7 mouse cellular contexts compared by ENCODE assay signal in the genomic region with DNA sequence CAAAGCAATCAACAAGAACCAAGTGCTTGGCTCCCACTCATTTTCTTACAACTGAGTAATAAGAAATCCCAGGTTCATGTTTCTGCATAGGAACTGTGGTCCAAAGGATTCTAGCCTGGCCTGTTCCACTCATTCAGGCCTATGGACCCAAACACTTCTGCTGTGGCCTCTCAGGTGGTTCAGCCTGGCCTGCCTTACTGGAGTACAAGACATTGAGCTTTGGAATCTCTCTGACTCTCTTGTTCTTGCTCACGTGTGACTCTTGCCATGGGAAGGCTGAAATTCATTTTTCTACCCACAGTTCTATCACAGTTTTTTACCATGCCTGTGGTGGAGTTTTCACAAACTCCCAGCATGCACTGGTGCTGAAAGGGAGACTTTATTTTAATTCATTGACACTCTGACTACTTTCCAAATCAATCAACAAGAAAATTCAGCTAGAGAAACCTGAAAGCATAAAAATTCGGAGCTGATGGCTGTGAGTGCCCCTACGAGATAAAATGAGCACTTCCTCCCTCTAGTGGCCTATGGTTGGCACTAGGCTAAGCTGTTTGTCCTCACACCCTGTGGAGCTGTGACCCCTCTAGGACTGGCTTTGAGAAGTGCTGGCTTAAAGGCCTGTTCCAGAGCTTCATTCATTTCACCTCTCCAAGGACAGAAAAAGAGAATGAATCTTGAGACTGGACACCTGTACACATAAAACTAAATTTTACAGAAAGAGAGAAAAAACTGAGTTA. TPM values are rescaled to one million over a fixed set of nuclear protein-coding genes. Genes with fewer than 3 reads are reported as not detected.
DNase-seq lines count a peak whose midpoint lies in the region; ATAC-seq and TF ChIP-seq lines count a peak whose summit lies in the region.

No protein-coding gene starts in this region.

- H3K9ac ChIP-seq in kidney, postnatal 0 days (ENCODE audit: low read depth, low read length), result no peak overlapping the region
- no peak overlapping the region for H3K9ac ChIP-seq in liver, embryonic 15.5 days
- no peak overlapping the region for H3K9ac ChIP-seq in stomach, postnatal 0 days (ENCODE audit: low read length)

- H3K9me3 ChIP-seq in kidney, postnatal 0 days (replicated peaks; ENCODE audit: low read length), result no peaks in the 10 kb centered on the region
- H3K9me3 ChIP-seq in liver, embryonic 15.5 days (replicated peaks), result no peaks in the 10 kb centered on the region
- no peaks in the 10 kb centered on the region for H3K9me3 ChIP-seq in stomach, postnatal 0 days (ENCODE audit: control insufficient read depth, low read length)

- DNase-seq in spleen, adult 2 months (ENCODE audit: low read depth in 1 of 2, low spot score in 2 of 2), result peak; percentile 49 to 58
- no peak for DNase-seq in spleen, adult 18-20 months
- DNase-seq in forelimb bud, embryonic 11.5 days (ENCODE audit: low read depth, low spot score), result peak; percentile 19
- DNase-seq in kidney, postnatal 0 days (ENCODE audit: low spot score), result peak; percentile 89
- peak; percentile 54 for DNase-seq in stomach, postnatal 0 days (ENCODE audit: low spot score)

- no peaks in the 10 kb centered on the region for H3K4me1 ChIP-seq in spleen, adult 2 months (ENCODE audit: control insufficient read depth, insufficient read depth, insufficient read length)
- no peaks in the 10 kb centered on the region for H3K4me1 ChIP-seq in kidney, postnatal 0 days (replicated peaks; ENCODE audit: insufficient read depth, low read length)
- H3K4me1 ChIP-seq in liver, embryonic 15.5 days (replicated peaks), result peaks cover 11% of the 10 kb centered on the region
- no peaks in the 10 kb centered on the region for H3K4me1 ChIP-seq in stomach, postnatal 0 days (replicated peaks; ENCODE audit: control insufficient read depth, insufficient read depth)

- TF ChIP-seq EP300 in stomach, postnatal 0 days (optimal IDR thresholded peaks at IDR 0.05), result no peak

- H3K27ac ChIP-seq in spleen, adult 2 months (ENCODE audit: insufficient read depth, low read length), result no peak overlapping the region
- H3K27ac ChIP-seq in kidney, postnatal 0 days, result no peak overlapping the region
- H3K27ac ChIP-seq in liver, embryonic 15.5 days (replicated peaks), result peak overlapping the region; percentile 10; the same call in 1 of the 2 replicates
- no peak overlapping the region for H3K27ac ChIP-seq in stomach, postnatal 0 days (replicated peaks)

- no peaks in the 10 kb centered on the region for H3K27me3 ChIP-seq in spleen, adult 2 months (ENCODE audit: control insufficient read depth, insufficient read depth, low read length)
- no peaks in the 10 kb centered on the region for H3K27me3 ChIP-seq in kidney, postnatal 0 days (ENCODE audit: insufficient read depth, low read length)
- H3K27me3 ChIP-seq in liver, embryonic 15.5 days, result no peaks in the 10 kb centered on the region
- H3K27me3 ChIP-seq in stomach, postnatal 0 days (ENCODE audit: control insufficient read depth, insufficient read depth, low read length), result no peaks in the 10 kb centered on the region

- TF ChIP-seq POLR2A in spleen, adult 2 months (IDR thresholded peaks at IDR 0.05; ENCODE audit: low read depth, low read length), result no peak

- H3K36me3 ChIP-seq in spleen, adult 2 months (ENCODE audit: control insufficient read depth, insufficient read depth, low read length), result no peaks in the 10 kb centered on the region
- H3K36me3 ChIP-seq in kidney, postnatal 0 days (ENCODE audit: insufficient read depth, low read length), result no peaks in the 10 kb centered on the region
- H3K36me3 ChIP-seq in liver, embryonic 15.5 days (replicated peaks), result no peaks in the 10 kb centered on the region
- no peaks in the 10 kb centered on the region; the same call in 1 of the 2 replicates for H3K36me3 ChIP-seq in stomach, postnatal 0 days (ENCODE audit: control insufficient read depth, insufficient read depth, low read length)

- no peak overlapping the region for H3K4me3 ChIP-seq in spleen, adult 2 months (ENCODE audit: extremely low read depth, insufficient read depth, insufficient read length)
- no peak overlapping the region for H3K4me3 ChIP-seq in kidney, postnatal 0 days (replicated peaks; ENCODE audit: low read depth, low read length)
- no peak overlapping the region for H3K4me3 ChIP-seq in liver, embryonic 15.5 days (replicated peaks)
- H3K4me3 ChIP-seq in stomach, postnatal 0 days (ENCODE audit: low read depth, low read length), result no peak overlapping the region

- TF ChIP-seq CTCF in spleen, adult 2 months (IDR thresholded peaks at IDR 0.05; ENCODE audit: extremely low read depth, insufficient read depth, insufficient read length, insufficient replicate concordance), result peak; percentile 72; the same call in 1 of the 2 replicates
- TF ChIP-seq CTCF in kidney, postnatal 0 days (IDR thresholded peaks at IDR 0.05; ENCODE audit: low read depth), result peak; percentile 83
- peak; percentile 81 for TF ChIP-seq CTCF in stomach, postnatal 0 days (IDR thresholded peaks at IDR 0.05; ENCODE audit: low read depth)

- 30% methylated on average over 3 of the region's 3 CpGs for WGBS in spleen, adult 2 months
- 26% methylated on average over 3 of the region's 3 CpGs for WGBS in kidney, postnatal 0 days
- WGBS in liver, embryonic 15.5 days (ENCODE audit: insufficient replicate concordance), result 25% methylated on average over 3 of the region's 3 CpGs
- WGBS in stomach, postnatal 0 days, result 30% methylated on average over 3 of the region's 3 CpGs

- ATAC-seq in activated CD4-positive, CD25-positive, alpha-beta regulatory T cell, adult 4 months, result peak; percentile 68
- ATAC-seq in kidney, postnatal 0 days (replicated peaks; ENCODE audit: low FRiP score, low read depth), result no peak
- peak; percentile 71 for ATAC-seq in liver, embryonic 15.5 days (ENCODE audit: insufficient read depth)
- peak; percentile 74; the same call in 1 of the 2 replicates for ATAC-seq in stomach, postnatal 0 days (ENCODE audit: low FRiP score, low TSS enrichment)

- H3K4me2 ChIP-seq in kidney, postnatal 0 days (ENCODE audit: low read length), result no peak overlapping the region
- H3K4me2 ChIP-seq in liver, embryonic 15.5 days, result no peak overlapping the region
- no peak overlapping the region for H3K4me2 ChIP-seq in stomach, postnatal 0 days (replicated peaks; ENCODE audit: low read depth)

RNA-seq across cellular contexts. Expression of a gene that starts 52.0 kb away (rescaled TPM):
- 10.9 and 11.6 TPM in 2 replicates for polyA plus RNA-seq in spleen, adult 2 months (2012; rRNA removed)
- polyA plus RNA-seq in activated CD4-positive, CD25-positive, alpha-beta regulatory T cell, adult 4 months (2017; shearing (Covaris generic)), result under 1 TPM; 0.66 to 0.93 TPM
- polyA plus RNA-seq in kidney, postnatal 0 days (2015; fragmentation: Nextera tagmentation; extraction: Ambion mirVana), result 9.3 and 9.5 TPM in 2 replicates
- 4.0 and 4.3 TPM in 2 replicates for polyA plus RNA-seq in liver, embryonic 15.5 days (2015; fragmentation: Nextera tagmentation; extraction: Ambion mirVana)
- 8.4 and 9.1 TPM in 2 replicates for polyA plus RNA-seq in stomach, postnatal 0 days (2015; fragmentation: Nextera tagmentation; extraction: Ambion mirVana)

Comparison
In these comparisons a context has a peak if more than half of its experiments do, and no peak if none do; other contexts are left out.
1. DNase-seq: peak in spleen, adult 2 months (2 of 2), forelimb bud, embryonic 11.5 days (single experiment), kidney, postnatal 0 days (single experiment) and stomach, postnatal 0 days (single experiment); none in spleen, adult 18-20 months (0 of 2).
2. Peak in every context shown above with its lines, with median percentiles within 50 percentile points of each other: CTCF ChIP-seq.